Mouse (Mus musculus) midbrain, embryonic 16.5 days (tissue): ENCODE results near the gene Gm45234. TPM values are rescaled to one million over a fixed set of nuclear protein-coding genes. Genes with fewer than 3 reads are reported as not detected.

ENCODE experiments used
- ATAC-seq: fragments of 200-750 bp; cut with Nextera tagmentation; 2 replicates; pipeline ENCODE4 v1.8.0; 2017; ENCODE audit warnings: moderate TSS enrichment
- H3K27ac ChIP-seq: fragments of 300-500 bp; sonication (generic); 2 replicates; pipeline ENCODE4 v1.5.1; 2014; ENCODE audit warnings: mild to moderate bottlenecking, low read length, mixed read lengths
- H3K27me3 ChIP-seq: fragments of 300-500 bp; sonication (generic); 2 replicates; pipeline ENCODE4 v1.6.1; 2014; ENCODE audit warnings: low read depth, low read length, mixed read lengths; ENCODE audit not compliant: control insufficient read depth, insufficient read depth
- H3K36me3 ChIP-seq: fragments of 300-500 bp; sonication (generic); 2 replicates; pipeline ENCODE4 v1.6.1; 2014; ENCODE audit warnings: mild to moderate bottlenecking, low read length, moderate library complexity, mixed read lengths; ENCODE audit not compliant: control insufficient read depth, insufficient read depth
- H3K4me1 ChIP-seq: fragments of 300-500 bp; sonication (generic); 2 replicates; pipeline ENCODE4 v1.6.1; 2014; ENCODE audit warnings: mild to moderate bottlenecking, low read length, mixed read lengths; ENCODE audit not compliant: control insufficient read depth, insufficient read depth
- H3K4me2 ChIP-seq: fragments of 300-500 bp; sonication (generic); 2 replicates; pipeline ENCODE4 v1.6.1; 2014; ENCODE audit warnings: mild to moderate bottlenecking, low read length, mixed read lengths
- H3K4me3 ChIP-seq: fragments of 300-500 bp; sonication (generic); 2 replicates; pipeline ENCODE4 v1.5.1; 2014; ENCODE audit warnings: low read depth, mild to moderate bottlenecking, low read length, moderate library complexity, mixed read lengths
- H3K9ac ChIP-seq: fragments of 300-500 bp; sonication (generic); 2 replicates; pipeline ENCODE4 v1.6.1; 2014; ENCODE audit warnings: low read depth, low read length, mixed read lengths
- H3K9me3 ChIP-seq: fragments of 300-500 bp; sonication (generic); replicated peaks from 2 replicates; pipeline ENCODE4 v1.6.1; 2014; ENCODE audit warnings: mild to moderate bottlenecking, low read length, mixed read lengths; ENCODE audit not compliant: control insufficient read depth, poor library complexity, severe bottlenecking
- WGBS: fragments of 180-500 bp; shearing (Covaris S2); extraction: QIAGEN DNeasy Blood & Tissue Kit; methylation state at CpG from one replicate; pipeline ENCODE4 v1.1.7; 2014; 5-methylcytosine and 5-hydroxymethylcytosine counted together
- polyA plus RNA-seq: library from polyadenylated mRNA; unstranded; fragments of >200 nt; fragmentation: Nextera tagmentation; extraction: Ambion mirVana; gene quantifications from 2 replicates; pipeline ENCODE4 v1.2.1, GENCODE M21; 2015

Gm45234 gene
- polyA plus RNA-seq, 1 experiment from 2014 or later, result not detected

DNA sequence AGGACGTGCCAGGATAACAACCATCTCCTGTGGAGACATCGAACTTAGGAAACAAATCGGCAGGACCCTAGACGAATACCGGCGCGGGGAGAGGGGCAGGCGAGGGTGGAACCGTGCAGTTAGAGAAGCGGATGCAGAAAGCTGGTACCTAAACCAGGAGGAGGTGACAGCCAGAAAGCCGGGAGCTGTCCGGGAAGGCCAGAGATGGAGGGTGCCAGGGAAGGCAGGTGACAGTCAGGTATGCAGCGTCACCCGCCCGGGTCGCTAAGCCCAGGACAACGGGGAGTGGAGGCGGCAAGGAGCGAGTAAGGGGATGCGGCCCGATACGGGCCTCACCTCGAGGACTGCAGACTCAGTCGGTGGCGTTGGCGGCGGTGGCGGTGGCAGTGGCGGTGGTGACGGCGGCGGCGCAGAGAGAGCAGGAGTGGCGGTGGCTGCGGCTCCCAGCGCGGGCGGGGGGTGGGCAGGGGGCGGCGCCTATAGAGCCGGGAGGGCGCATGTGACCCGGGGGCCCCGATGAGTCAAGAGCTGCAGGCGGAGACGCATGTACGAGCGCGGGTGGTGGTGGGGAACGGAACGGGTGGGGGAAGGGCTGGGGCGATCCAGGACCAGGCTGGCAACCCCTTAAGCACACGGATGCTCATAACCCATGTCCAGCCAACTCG is 13.4 kb upstream of the Gm45234 start, which contains the start of gene Eno2:
Eno2 (minus strand) TSS at position 573 of the 665 bp plus-strand sequence.
- Histone ChIP-seq H3K27ac (peak within 1 kb of the TSS; percentile 77), H3K4me1 (peaks cover 18% of the 10 kb centered on the region), H3K9me3 (no peaks in the 10 kb centered on the region), H3K4me3 (peak within 1 kb of the TSS; percentile 68), H3K27me3 (no peaks in the 10 kb centered on the region), H3K4me2 (peak within 1 kb of the TSS; percentile 77), H3K9ac (peak within 1 kb of the TSS; percentile 84), H3K36me3 (no peaks in the 10 kb centered on the region)
- peak; percentile 86 for ATAC-seq
- under 1% methylated on average over 51 of the region's 54 CpGs for WGBS

DNA sequence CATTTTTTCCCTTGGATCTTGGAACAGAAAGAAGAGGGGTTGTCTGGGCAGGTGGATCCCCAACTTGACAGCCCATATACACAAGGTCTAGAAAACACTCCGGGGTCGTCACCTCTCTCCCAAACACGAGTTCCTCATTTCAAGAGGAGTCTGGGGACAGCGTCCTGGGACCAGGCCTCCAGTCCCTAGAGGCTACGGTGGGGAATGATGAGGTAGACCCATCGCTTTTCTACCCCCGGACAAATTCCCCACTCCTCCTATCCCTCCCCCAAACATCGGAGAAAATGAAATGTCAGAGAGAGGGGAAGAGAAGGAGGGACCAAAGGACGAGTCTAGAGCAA is 12.9 kb upstream of the Gm45234 start:
- 3% methylated on average over 9 of the region's 9 CpGs for WGBS
- H3K4me1 ChIP-seq, result peaks cover 18% of the 10 kb centered on the region
- H3K4me2 ChIP-seq, result peak overlapping the region; percentile 77
- no peaks in the 10 kb centered on the region for H3K27me3 ChIP-seq
- H3K27ac ChIP-seq, result peak overlapping the region; percentile 77; the same call in 1 of the 2 replicates
- peak; percentile 9; the same call in 1 of the 2 replicates for ATAC-seq
- H3K9ac ChIP-seq, result peak overlapping the region; percentile 84
- H3K9me3 ChIP-seq, result no peaks in the 10 kb centered on the region
- H3K4me3 ChIP-seq, result peak overlapping the region; percentile 68
- no peaks in the 10 kb centered on the region for H3K36me3 ChIP-seq

DNA sequence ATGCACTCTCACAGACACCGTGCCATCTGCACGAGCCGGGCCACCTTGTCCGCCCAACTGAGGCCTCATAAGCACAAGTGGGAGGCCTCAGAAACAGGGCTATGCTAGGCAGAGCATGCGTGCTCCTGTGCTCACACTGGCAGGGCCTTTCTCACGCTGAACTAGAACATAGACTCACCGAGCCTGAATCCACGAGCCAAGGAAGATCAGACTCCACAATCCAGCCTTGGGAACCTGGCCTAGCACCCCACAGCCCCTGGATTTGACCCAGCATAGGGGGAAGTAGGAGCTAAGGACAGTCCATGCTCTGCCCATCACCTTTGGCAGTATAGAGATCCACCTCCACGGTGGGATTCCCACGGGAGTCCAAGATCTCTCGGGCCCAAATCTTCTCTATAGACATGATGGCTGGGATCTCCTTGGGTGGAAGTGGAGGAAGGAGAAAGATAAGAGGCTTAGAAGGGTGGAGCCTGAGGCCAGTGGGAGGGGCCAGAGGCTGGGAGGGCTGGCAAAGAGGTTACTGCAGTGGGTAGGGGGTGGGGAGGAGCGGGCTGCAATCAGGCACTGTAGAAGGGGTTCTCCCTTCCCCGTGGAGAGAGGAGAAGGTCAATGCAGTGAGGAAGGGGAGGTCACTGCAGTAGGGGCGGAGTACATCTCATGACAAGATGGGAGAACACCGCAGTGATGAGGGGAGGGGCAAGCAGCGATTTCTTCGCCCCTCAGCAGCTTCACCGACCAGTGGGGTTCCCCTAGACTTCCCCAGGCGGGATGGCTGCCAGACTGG is 12.3 kb upstream of the Gm45234 start:
- Histone ChIP-seq H3K4me3 (peak overlapping the region; percentile 68), H3K36me3 (no peaks in the 10 kb centered on the region), H3K27ac (peak overlapping the region; percentile 19), H3K9me3 (no peaks in the 10 kb centered on the region), H3K9ac (peak overlapping the region; percentile 84), H3K4me2 (peak overlapping the region; percentile 77), H3K4me1 (peaks cover 18% of the 10 kb centered on the region), H3K27me3 (no peaks in the 10 kb centered on the region)
- ATAC-seq, result 0 out of 2 replicates have a peak, but pooled peaks have one; percentile 8
- WGBS, result 20% methylated on average over 19 of the region's 19 CpGs

DNA sequence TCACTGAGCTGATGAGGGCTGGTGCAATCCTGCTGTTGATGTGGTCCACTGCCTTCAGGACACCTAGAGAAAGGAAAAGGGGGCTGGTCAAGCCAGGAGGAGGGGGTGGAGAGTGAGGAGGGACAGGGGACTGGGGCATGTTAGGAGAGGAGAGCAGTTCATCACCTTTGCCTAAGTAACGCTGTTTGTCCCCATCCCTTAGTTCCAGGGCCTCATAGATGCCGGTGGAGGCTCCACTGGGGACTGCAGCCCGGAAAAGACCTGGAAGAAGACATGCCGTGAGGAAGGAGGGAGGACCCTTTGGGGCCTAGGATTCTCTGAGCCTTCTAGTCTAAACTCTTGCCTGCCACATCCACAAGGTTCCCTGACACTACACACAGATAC is 11.7 kb upstream of the Gm45234 start:
- H3K4me3 ChIP-seq, result peak overlapping the region; percentile 68; the same call in 1 of the 2 replicates
- peak overlapping the region; percentile 19 for H3K27ac ChIP-seq
- H3K36me3 ChIP-seq, result peaks cover 3% of the 10 kb centered on the region; the same call in 1 of the 2 replicates
- peaks cover 18% of the 10 kb centered on the region for H3K4me1 ChIP-seq
- H3K27me3 ChIP-seq, result no peaks in the 10 kb centered on the region
- H3K9ac ChIP-seq, result peak overlapping the region; percentile 44
- H3K9me3 ChIP-seq, result no peaks in the 10 kb centered on the region
- no peak for ATAC-seq
- H3K4me2 ChIP-seq, result peak overlapping the region; percentile 77
- WGBS, result 13% methylated on average over 4 of the region's 4 CpGs

DNA sequence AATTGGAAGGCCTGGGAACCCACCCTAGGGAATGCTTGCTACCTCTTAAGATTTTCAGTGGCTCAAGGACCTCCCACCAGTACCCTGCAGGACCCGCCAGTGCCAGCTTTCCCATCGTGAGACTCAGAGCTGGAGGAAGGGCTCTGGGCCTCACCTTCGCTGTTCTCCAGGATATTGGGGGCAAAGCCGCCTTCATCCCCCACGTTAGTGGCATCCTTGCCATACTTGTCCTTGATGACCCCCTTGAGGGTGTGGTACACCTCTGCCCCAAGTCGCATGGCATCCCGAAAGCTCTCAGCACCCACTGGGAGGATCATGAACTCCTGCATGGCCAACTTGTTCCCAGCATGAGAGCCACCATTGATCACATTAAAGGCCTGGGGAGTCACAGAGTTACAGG is 10.1 kb upstream of the Gm45234 start:
- 86% methylated on average over 7 of the region's 7 CpGs for WGBS

DNA sequence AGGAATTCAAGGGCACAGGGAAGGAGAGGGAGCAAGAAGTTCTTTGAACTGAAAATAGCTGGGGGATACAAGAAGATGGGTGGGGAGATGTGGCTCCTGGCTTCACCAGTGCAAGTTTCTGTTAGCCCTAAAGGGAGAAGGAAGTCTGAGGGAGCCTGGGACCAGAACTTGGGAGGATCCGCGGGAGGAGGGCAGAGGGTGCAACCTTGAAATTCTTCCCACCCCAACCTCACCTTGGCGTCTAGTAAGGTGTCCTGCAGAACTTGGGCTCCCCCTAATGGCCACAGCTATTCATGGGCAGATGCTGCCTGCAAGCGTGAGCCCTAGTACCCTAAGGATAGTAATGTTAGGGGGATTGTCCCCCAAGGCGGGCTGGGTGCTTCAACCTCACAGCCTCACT is 3.4 kb upstream of the Gm45234 start:
- Histone ChIP-seq H3K4me1 (peaks cover 26% of the 10 kb centered on the region), H3K4me2 (no peak overlapping the region), H3K27ac (peak overlapping the region; percentile 95), H3K9ac (no peak overlapping the region), H3K36me3 (peaks cover 4% of the 10 kb centered on the region; the same call in 1 of the 2 replicates), H3K27me3 (no peaks in the 10 kb centered on the region), H3K9me3 (no peaks in the 10 kb centered on the region), H3K4me3 (no peak overlapping the region)
- no peak for ATAC-seq
- 3% methylated on average over 5 of the region's 5 CpGs for WGBS

More for the DNA sequence above, 10.1 kb upstream of the Gm45234 start:
- H3K36me3 ChIP-seq, result peaks cover 4% of the 10 kb centered on the region; the same call in 1 of the 2 replicates
- H3K27ac ChIP-seq, result no peak overlapping the region
- no peaks in the 10 kb centered on the region for H3K9me3 ChIP-seq
- H3K27me3 ChIP-seq, result no peaks in the 10 kb centered on the region
- peaks cover 18% of the 10 kb centered on the region for H3K4me1 ChIP-seq
- H3K9ac ChIP-seq, result no peak overlapping the region
- no peak overlapping the region for H3K4me3 ChIP-seq
- no peak overlapping the region for H3K4me2 ChIP-seq
- no peak for ATAC-seq

DNA sequence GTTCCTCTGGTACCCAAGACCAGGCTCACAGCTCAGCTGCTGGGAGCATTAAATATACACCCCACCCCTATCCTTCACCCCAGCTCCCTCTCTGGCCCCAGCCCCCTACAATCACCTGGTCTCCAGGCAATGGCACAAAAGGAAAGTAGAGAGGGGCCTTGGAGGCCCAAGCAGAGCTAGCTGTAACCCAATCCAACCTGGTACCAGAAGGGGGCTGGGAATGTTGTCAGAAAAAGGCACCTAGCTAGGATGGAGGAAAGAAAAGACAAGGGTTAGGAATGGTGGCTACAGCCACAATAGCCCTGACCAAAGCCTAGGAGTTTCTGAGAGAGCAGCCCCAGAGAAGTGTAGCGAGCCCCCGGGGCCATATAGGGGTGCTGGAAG is 3.0 kb upstream of the Gm45234 start:
- Histone ChIP-seq H3K27ac (peak overlapping the region; percentile 95), H3K4me2 (peak overlapping the region; percentile 8; the same call in 1 of the 2 replicates), H3K27me3 (no peaks in the 10 kb centered on the region), H3K9ac (peak overlapping the region; percentile 8; the same call in 1 of the 2 replicates), H3K36me3 (peaks cover 4% of the 10 kb centered on the region; the same call in 1 of the 2 replicates), H3K4me3 (no peak overlapping the region), H3K4me1 (peaks cover 30% of the 10 kb centered on the region), H3K9me3 (no peaks in the 10 kb centered on the region)
- ATAC-seq, result no peak
- WGBS, result 54% methylated on average over 2 of the region's 2 CpGs

DNA sequence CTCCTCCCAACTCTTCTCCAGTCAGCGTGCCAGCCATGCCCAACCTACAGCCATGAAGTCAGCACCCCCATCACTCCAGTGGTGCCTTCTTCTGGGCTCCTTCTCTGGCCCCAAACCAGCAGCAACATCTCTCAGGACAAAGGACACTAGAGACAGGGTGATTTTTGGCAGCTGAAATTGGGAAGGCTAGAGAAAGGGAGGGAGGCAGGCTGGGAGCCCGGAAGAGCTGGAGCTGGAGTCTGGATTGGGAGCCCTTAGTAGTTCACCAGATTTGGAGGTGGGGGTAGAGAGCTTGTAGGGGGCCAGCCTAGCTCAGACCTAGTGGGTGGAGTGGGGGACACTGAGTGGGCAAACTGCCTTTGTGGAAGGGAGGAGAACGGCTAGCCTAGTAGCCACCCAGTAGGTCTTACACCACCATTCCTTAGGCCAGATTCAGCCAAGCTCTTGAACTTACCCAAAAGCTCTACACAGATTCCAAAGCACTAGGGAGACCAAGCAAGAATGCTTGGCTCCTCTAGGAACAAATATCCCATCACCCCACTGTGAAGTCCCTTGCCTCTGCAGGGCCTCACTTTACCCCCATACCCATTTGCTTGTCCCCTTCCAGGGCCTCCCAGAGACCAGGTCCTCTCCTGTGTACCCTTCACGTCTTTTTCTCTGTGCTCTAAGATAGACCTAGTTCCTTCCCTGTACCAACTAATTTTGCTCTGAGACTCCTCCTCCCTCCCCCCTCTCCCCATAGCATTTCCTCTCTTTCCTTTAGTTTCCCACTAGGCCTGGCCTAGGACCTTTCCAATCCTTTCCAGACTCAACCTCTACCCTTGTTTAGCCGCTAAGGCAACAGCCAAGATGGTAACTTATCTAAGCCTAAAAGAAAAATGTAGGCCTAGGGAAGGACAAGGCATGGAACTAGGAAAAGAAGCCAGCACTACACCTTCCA is 2.4 kb upstream of the Gm45234 start:
- H3K9ac ChIP-seq, result peak overlapping the region; percentile 45
- 20% methylated on average over 5 of the region's 5 CpGs for WGBS
- peak overlapping the region; percentile 95 for H3K27ac ChIP-seq
- H3K9me3 ChIP-seq, result no peaks in the 10 kb centered on the region
- peak overlapping the region; percentile 78 for H3K4me2 ChIP-seq
- H3K4me3 ChIP-seq, result peak overlapping the region; percentile 84
- H3K4me1 ChIP-seq, result peaks cover 37% of the 10 kb centered on the region
- no peaks in the 10 kb centered on the region for H3K27me3 ChIP-seq
- ATAC-seq, result peak; percentile 15
- peaks cover 4% of the 10 kb centered on the region; the same call in 1 of the 2 replicates for H3K36me3 ChIP-seq
